In genomic region chr11:102579165-102580033, GRCm38 (mm10) we compare ENCODE assay signal across 7 mouse cellular contexts. TPM values are rescaled to one million over a fixed set of nuclear protein-coding genes. Genes with fewer than 3 reads are reported as not detected.
DNase-seq lines count a peak whose midpoint lies in the region; ATAC-seq and TF ChIP-seq lines count a peak whose summit lies in the region.

Gene Gm11627 (minus strand): TSS chr11:102579461.

- peaks cover 52% of the 10 kb centered on the region for H3K27me3 ChIP-seq in megakaryocyte, embryonic 14.5 days (replicated peaks)
- H3K27me3 ChIP-seq in embryonic facial prominence, embryonic 12.5 days = no peaks in the 10 kb centered on the region
- peaks cover 3% of the 10 kb centered on the region for H3K27me3 ChIP-seq in liver, embryonic 14.5 days (ENCODE audit: control insufficient read depth, insufficient read depth, low read length)

- H3K9ac ChIP-seq in embryonic facial prominence, embryonic 12.5 days = peak within 1 kb of the TSS; percentile 70
- H3K9ac ChIP-seq in liver, embryonic 14.5 days (replicated peaks) = no peak within 1 kb of the TSS; the same call in 1 of the 2 replicates

- H3K4me1 ChIP-seq in megakaryocyte, embryonic 14.5 days = peaks cover 29% of the 10 kb centered on the region
- H3K4me1 ChIP-seq in embryonic facial prominence, embryonic 12.5 days = peaks cover 49% of the 10 kb centered on the region
- 0 out of 4 replicates have a peak, but pooled peaks cover 0 to 2% of the 10 kb centered on the region in 2 experiments for H3K4me1 ChIP-seq in liver, embryonic 14.5 days (replicated peaks; ENCODE audit: control insufficient read depth in 2 of 2, insufficient read depth in 2 of 2, low read length in 1 of 2)

- H3K9me3 ChIP-seq in megakaryocyte, embryonic 14.5 days = no peaks in the 10 kb centered on the region
- H3K9me3 ChIP-seq in embryonic facial prominence, embryonic 12.5 days = no peaks in the 10 kb centered on the region
- H3K9me3 ChIP-seq in liver, embryonic 14.5 days (ENCODE audit: control insufficient read depth, low read length) = no peaks in the 10 kb centered on the region

- intact Hi-C loops in heart, postnatal 36 days (cut with DNase I) = loop anchor here (2.0 kb wide), 1 partner anchor 27 kb away; no protein-coding TSS in a partner anchor

- peak; percentile 26 to 33 for DNase-seq in heart, postnatal 36 days
- no peak for DNase-seq in liver, embryonic 14.5 days (ENCODE audit: low read depth in 3 of 3, low spot score in 3 of 3)
- DNase-seq in right cerebral cortex, postnatal 25 days = peak; percentile 6
- no peak for DNase-seq in T-cell, adult 2 months (ENCODE audit: low spot score)

- 8% methylated on average over 23 of the region's 23 CpGs for WGBS in embryonic facial prominence, embryonic 12.5 days
- 19% methylated on average over 23 of the region's 23 CpGs for WGBS in liver, embryonic 14.5 days (ENCODE audit: insufficient replicate concordance)

- H3K4me3 ChIP-seq in megakaryocyte, embryonic 14.5 days (replicated peaks) = peak within 1 kb of the TSS; percentile 90
- H3K4me3 ChIP-seq in embryonic facial prominence, embryonic 12.5 days = peak within 1 kb of the TSS; percentile 36
- peak within 1 kb of the TSS; percentile 20 to 30 for H3K4me3 ChIP-seq in liver, embryonic 14.5 days (ENCODE audit: insufficient read depth in 1 of 2, low read depth in 2 of 2, low read length in 2 of 2)

- TF ChIP-seq CTCF in liver, embryonic 14.5 days (IDR thresholded peaks at IDR 0.05; ENCODE audit: low read depth) = no peak

- peak within 1 kb of the TSS; percentile 97 for H3K27ac ChIP-seq in embryonic facial prominence, embryonic 12.5 days
- no peak within 1 kb of the TSS for H3K27ac ChIP-seq in liver, embryonic 14.5 days

- H3K36me3 ChIP-seq in megakaryocyte, embryonic 14.5 days (replicated peaks; ENCODE audit: low read length) = no peaks in the 10 kb centered on the region
- no peaks in the 10 kb centered on the region for H3K36me3 ChIP-seq in embryonic facial prominence, embryonic 12.5 days
- no peaks in the 10 kb centered on the region for H3K36me3 ChIP-seq in liver, embryonic 14.5 days (replicated peaks; ENCODE audit: control insufficient read depth, insufficient read depth, low read depth)

- peak within 1 kb of the TSS; percentile 54 for H3K4me2 ChIP-seq in embryonic facial prominence, embryonic 12.5 days (replicated peaks)
- peak within 1 kb of the TSS; percentile 60 for H3K4me2 ChIP-seq in liver, embryonic 14.5 days (ENCODE audit: low read depth)

- TF ChIP-seq EP300 in liver, embryonic 14.5 days (IDR thresholded peaks at IDR 0.05; ENCODE audit: low read depth) = no peak

- no peak for ATAC-seq in megakaryocyte, adult 5-6 weeks (ENCODE audit: poor library complexity, severe bottlenecking)
- ATAC-seq in embryonic facial prominence, embryonic 12.5 days (ENCODE audit: insufficient number of reproducible peaks, insufficient read depth, low FRiP score, low TSS enrichment) = peak; percentile 41
- ATAC-seq in liver, embryonic 14.5 days (ENCODE audit: insufficient read depth) = no peak

RNA-seq across cellular contexts. Expression of gene Gm11627, which starts in this region (rescaled TPM):
- not detected in 2 replicates for polyA plus RNA-seq in megakaryocyte, embryonic 14.5 days (2012; ENCODE audit: insufficient read depth, low replicate concordance)
- total RNA-seq in megakaryocyte, adult 5-6 weeks (2015) = not detected in 2 replicates
- not detected in 2 replicates for total RNA-seq in megakaryocyte, adult 5-6 weeks (2017)
- 11.8 and 12.3 TPM in 2 replicates for polyA plus RNA-seq in embryonic facial prominence, embryonic 12.5 days (2016; fragmentation: Nextera tagmentation; extraction: Ambion mirVana)
- 1 to 10 TPM; 1.4 to 1.5 TPM for total RNA-seq in heart, postnatal 36 days (2021)
- 0.08 and 0.17 TPM in 2 replicates for polyA plus RNA-seq in liver, embryonic 14.5 days (2012; rRNA removed)
- polyA plus RNA-seq in liver, embryonic 14.5 days (2014; fragmentation: Nextera tagmentation; extraction: Ambion mirVana) = not detected in 2 replicates

Comparison
In these comparisons a context has a peak if more than half of its experiments do, and no peak if none do; other contexts are left out.
1. RNA of gene Gm11627 (polyA plus RNA-seq): 11.8 to 12.3 TPM in embryonic facial prominence, embryonic 12.5 days; 0.08 to 0.17 TPM in liver, embryonic 14.5 days and not detected in megakaryocyte, embryonic 14.5 days; every median in the first group is over 10 times any median in the second.
2. H3K4me3 ChIP-seq: peak in every context shown above with its lines; median percentile 90 in megakaryocyte, embryonic 14.5 days; 36 in embryonic facial prominence, embryonic 12.5 days; 25 in liver, embryonic 14.5 days.
3. DNase-seq: peak in heart, postnatal 36 days (2 of 2) and right cerebral cortex, postnatal 25 days (single experiment); none in liver, embryonic 14.5 days (0 of 3) and T-cell, adult 2 months (single experiment).